Mouse (Mus musculus) erythroblast, embryonic 14.5 days (primary cell): ENCODE measurements around the gene Arsg. TPM values are rescaled to one million over a fixed set of nuclear protein-coding genes. Genes with fewer than 3 reads are reported as not detected.

ENCODE experiments used
- H3K27me3 ChIP-seq: 2 replicates; pipeline ENCODE4 v1.6.1; 2012; ENCODE audit warnings: inconsistent platforms; ENCODE audit not compliant: control insufficient read depth
- H3K36me3 ChIP-seq: 2 replicates; pipeline ENCODE4 v1.6.1; 2012; ENCODE audit warnings: mild to moderate bottlenecking, inconsistent platforms; ENCODE audit not compliant: control insufficient read depth
- H3K4me1 ChIP-seq: 2 replicates; pipeline ENCODE4 v1.6.1; 2012; ENCODE audit warnings: inconsistent platforms; ENCODE audit not compliant: control insufficient read depth
- H3K4me3 ChIP-seq: replicated peaks from 2 replicates; pipeline ENCODE3; 2012; ENCODE audit warnings: moderate library complexity, mild to moderate bottlenecking, inconsistent platforms
- H3K9me3 ChIP-seq: 2 replicates; pipeline ENCODE4 v1.6.1; 2012; ENCODE audit warnings: low read length, inconsistent platforms, mixed read lengths; ENCODE audit not compliant: control insufficient read depth
- GATA1 ChIP-seq: IDR thresholded peaks from 2 replicates; pipeline ENCODE4 v1.6.1; 2012; ENCODE audit warnings: low read length, inconsistent platforms, mixed read lengths
- TAL1 ChIP-seq: IDR thresholded peaks from 3 replicates; pipeline ENCODE4 v1.6.1; 2012; ENCODE audit warnings: low read length, inconsistent platforms, mixed read lengths
- polyA plus RNA-seq: library from polyadenylated mRNA; stranded (reverse); fragments of >175 nt; gene quantifications from 2 replicates; pipeline ENCODE4 v1.2.3, GENCODE M21; 2012

Gene Arsg
- polyA plus RNA-seq, 1 experiment: 0.09 TPM

DNA sequence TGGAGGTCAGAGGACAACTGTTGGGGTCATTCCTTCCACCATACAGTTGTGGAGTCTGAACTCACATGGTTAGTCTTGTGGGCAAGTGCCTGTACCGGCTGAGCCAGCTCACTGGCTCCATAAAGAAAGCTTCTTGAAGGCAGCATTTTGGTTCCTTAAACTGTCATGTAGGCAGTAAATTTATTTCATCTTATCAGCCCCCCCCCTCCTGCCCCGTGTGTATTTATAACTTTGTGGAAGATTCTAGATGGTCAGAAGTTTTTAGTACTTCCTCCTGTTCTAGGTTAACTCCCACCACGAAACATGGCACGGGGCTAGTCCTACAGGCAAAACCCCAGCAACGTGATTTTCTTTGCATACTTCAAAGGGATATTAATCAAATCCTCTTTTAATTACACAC lies 51.7 kb downstream of the Arsg start:
- Histone ChIP-seq H3K9me3 (no peaks in the 10 kb centered on the region), H3K4me1 (peaks cover 22% of the 10 kb centered on the region), H3K27me3 (no peaks in the 10 kb centered on the region), H3K36me3 (no peaks in the 10 kb centered on the region), H3K4me3 (no peak overlapping the region)
- TF ChIP-seq TAL1: no peak
- no peak for TF ChIP-seq GATA1

DNA sequence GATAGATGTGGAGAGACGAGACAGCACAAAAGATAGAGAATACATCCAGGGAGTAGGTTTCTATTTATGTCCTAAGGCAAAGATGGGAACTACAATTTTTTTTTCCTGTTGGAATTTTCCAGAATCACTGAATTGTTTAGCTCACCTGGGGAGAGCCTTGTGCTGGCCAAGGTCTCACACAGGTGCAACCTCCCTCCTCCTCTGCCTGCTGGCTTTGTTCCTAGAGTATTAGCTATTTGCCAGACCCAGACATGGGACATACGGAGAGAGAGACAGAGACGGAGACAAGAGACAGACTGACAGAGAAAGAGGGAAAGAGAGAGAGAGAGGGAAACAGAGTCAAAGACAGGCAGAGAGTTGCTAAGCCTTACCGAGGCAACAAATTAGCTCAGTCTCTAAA lies 52.4 kb downstream of the Arsg start:
- no peak for TF ChIP-seq TAL1
- no peak for TF ChIP-seq GATA1
- Histone ChIP-seq H3K4me3 (no peak overlapping the region), H3K36me3 (no peaks in the 10 kb centered on the region), H3K4me1 (peaks cover 19% of the 10 kb centered on the region), H3K9me3 (no peaks in the 10 kb centered on the region), H3K27me3 (no peaks in the 10 kb centered on the region)

DNA sequence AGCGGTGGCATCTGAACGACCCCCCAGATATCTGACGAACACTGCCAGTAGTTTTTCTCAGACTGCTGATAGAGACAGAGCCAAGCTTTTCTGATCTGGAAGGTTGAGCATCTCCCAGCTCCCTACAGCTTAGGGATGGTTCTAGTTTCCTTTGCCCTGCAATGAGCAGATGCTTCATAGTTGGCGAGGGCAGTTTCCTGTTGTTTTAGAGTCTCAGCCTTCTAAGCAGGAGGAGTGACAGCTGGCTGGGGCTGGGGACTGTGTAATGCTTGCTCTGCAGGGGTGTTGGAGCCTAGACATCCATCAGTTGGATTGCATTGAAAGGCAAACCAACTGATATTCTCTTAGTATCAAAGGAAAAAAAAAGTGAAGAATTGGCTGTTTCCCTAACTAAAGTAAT lies 56.9 kb downstream of the Arsg start:
- Histone ChIP-seq H3K4me3 (no peak overlapping the region), H3K27me3 (no peaks in the 10 kb centered on the region), H3K4me1 (peaks cover 17% of the 10 kb centered on the region), H3K9me3 (no peaks in the 10 kb centered on the region), H3K36me3 (no peaks in the 10 kb centered on the region)
- no peak for TF ChIP-seq GATA1
- TF ChIP-seq TAL1: no peak

DNA sequence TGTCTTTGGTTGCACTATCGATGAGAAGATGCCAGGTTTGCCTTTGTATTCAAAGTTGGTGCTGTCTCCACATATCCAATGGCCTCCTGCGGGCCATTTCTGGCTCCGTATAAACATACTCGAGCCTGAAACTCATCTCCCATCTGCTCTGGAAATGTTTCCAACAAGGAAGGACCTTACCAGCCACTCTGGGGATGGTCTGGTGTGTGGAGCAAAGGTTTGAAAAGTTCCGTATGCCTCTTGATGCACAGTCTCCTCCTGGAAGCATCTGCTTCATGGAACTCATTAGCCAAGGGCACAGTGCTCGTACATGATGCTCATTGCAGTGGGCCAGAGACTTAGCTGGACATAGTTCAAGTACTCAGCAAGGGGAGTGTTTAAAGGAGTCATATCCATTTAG lies 62.8 kb downstream of the Arsg start:
- TF ChIP-seq GATA1 (no peak), TAL1 (no peak)
- Histone ChIP-seq H3K36me3 (no peaks in the 10 kb centered on the region), H3K27me3 (no peaks in the 10 kb centered on the region), H3K4me1 (peaks cover 33% of the 10 kb centered on the region), H3K4me3 (no peak overlapping the region), H3K9me3 (no peaks in the 10 kb centered on the region)

DNA sequence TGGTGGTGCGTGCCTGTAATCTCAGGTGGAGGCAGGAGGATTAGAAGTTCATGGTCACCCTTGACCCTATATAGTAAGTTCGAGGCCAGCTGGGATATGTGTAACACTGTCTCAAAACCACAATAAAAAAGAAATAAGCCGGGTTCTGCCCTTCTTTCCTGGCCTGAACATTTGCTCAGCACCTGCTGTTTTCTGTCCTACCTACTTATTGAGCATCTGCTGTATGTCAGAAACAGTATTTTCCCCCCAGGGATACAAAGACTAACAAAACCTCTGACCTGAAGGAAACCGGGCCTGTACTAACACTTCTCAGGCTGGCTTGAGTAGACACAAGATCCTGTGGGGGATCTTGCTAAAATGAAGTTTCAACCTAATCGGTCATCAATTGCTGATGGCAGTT lies 63.8 kb downstream of the Arsg start:
- Histone ChIP-seq H3K27me3 (no peaks in the 10 kb centered on the region), H3K9me3 (no peaks in the 10 kb centered on the region), H3K4me3 (no peak overlapping the region), H3K4me1 (peaks cover 40% of the 10 kb centered on the region), H3K36me3 (no peaks in the 10 kb centered on the region)
- TF ChIP-seq GATA1 (no peak), TAL1 (no peak)

DNA sequence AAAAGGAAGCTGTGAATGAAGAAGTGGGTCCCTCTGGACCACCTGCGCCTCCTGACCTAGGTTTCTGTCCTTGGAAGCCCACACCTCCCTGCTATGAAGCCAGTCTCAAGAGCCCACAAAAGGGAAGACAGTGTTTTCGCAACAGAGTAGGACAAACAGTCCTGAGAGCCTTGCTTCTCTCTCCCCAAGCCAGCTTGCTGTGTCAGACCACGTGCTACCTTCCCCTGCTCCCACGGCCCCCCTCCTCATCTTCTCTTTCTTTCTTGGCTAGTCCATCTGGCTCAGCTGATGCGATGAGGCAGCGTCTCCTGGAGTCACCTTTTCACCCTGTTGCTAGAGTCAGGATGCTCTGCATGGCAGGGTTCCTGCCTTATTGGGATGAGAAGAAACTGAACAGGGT lies 66.1 kb downstream of the Arsg start:
- Histone ChIP-seq H3K4me1 (peaks cover 58% of the 10 kb centered on the region), H3K27me3 (no peaks in the 10 kb centered on the region), H3K9me3 (no peaks in the 10 kb centered on the region), H3K4me3 (no peak overlapping the region), H3K36me3 (no peaks in the 10 kb centered on the region)
- no peak for TF ChIP-seq GATA1
- TF ChIP-seq TAL1: no peak

DNA sequence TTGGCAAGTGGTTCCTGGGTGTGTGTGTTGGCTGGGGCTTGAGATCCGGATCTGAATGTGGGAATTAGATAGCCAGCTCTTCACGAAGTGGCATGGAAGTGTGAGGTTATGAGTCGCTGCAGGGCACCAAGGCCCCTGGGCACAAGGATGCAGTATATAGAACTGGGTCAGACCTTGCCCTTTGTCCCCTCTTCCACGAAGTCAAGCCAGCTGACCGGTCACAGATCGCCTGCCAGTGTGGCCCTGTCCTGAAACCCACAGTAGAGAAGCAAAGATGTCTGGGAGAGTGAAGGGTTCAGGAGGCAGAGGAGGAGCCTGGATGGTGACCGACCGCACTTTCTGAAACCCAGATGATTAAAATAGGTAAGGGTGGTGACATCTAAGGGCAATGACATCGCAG lies 70.3 kb downstream of the Arsg start:
- H3K9me3 ChIP-seq: no peaks in the 10 kb centered on the region
- peaks cover 6% of the 10 kb centered on the region; the same call in 1 of the 2 replicates for H3K36me3 ChIP-seq
- TF ChIP-seq GATA1: no peak
- TF ChIP-seq TAL1: no peak
- no peak overlapping the region for H3K4me3 ChIP-seq
- H3K27me3 ChIP-seq: no peaks in the 10 kb centered on the region
- H3K4me1 ChIP-seq: peaks cover 92% of the 10 kb centered on the region

DNA sequence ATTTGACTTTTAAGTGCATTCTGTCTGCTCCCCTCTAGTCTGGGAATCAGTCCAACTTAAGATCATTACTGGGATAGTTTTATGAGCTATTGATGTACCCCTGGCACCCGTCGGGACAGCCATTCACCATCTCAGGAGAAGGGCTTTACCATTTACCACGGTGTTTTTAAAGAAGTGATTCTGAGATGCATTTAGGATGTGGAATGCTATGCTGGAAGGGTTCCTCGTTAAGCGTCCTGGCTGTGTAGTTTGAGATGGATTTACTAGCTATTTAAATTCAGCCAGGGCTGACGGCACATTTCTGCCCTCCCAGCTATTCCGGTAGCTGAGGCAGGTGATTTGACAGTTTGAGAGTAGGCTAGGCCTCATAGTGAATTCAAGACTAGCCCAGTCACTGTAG lies 71.3 kb downstream of the Arsg start:
- peaks cover 93% of the 10 kb centered on the region for H3K4me1 ChIP-seq

DNA sequence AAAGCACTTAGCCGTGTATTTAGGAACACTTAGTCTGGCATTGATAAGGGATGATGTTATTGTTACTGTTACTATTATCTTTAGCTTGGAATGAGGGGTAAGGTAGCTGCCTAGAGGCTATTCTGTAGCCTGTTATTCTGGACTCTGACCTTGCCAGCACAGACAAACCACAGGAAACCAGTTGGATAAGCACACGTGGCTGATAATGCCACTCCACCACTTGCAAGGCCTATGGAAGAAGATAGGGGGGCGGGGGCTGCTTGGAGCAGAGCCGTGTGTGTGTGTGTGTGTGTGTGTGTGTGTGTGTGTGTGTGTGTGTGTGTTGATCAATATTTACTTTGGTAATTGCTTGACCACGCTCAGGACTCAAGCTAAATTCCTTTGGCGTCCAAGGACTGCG lies 72.1 kb downstream of the Arsg start:
- H3K4me3 ChIP-seq: peak overlapping the region; percentile 46
- H3K4me1 ChIP-seq: peaks cover 95% of the 10 kb centered on the region

More for the DNA sequence above, 71.3 kb downstream of the Arsg start:
- TF ChIP-seq GATA1 (no peak), TAL1 (no peak)
- no peak overlapping the region for H3K4me3 ChIP-seq
- no peaks in the 10 kb centered on the region for H3K27me3 ChIP-seq
- peaks cover 15% of the 10 kb centered on the region for H3K36me3 ChIP-seq
- peaks cover 6% of the 10 kb centered on the region for H3K9me3 ChIP-seq

DNA sequence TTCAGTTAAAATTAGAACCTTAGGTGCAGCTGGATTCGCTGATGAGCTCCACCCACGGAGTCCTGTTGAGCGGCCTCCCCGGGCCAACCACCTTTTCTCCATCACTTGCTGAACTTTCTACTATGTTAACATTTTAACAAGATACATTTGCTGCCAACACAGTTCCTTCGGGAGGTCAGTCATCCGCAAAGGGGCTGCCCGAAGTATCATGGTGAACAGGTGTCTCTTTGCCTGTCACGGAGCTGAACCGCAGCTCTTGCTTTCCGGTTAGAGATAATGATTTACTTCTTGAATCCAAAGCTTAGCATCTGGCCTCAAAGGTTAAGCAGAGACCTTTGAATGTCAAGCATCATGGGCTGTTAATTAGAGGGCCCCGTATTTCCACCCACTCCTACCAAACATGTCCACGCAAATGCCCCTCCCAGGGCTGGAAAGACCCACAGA lies 72.5 kb downstream of the Arsg start:
- H3K27me3 ChIP-seq: no peaks in the 10 kb centered on the region
- H3K4me1 ChIP-seq: peaks cover 95% of the 10 kb centered on the region
- TF ChIP-seq GATA1 (no peak), TAL1 (no peak)
- H3K4me3 ChIP-seq: peak overlapping the region; percentile 46
- H3K9me3 ChIP-seq: peaks cover 8% of the 10 kb centered on the region
- H3K36me3 ChIP-seq: peaks cover 18% of the 10 kb centered on the region

More for the DNA sequence above, 72.1 kb downstream of the Arsg start:
- 0 out of 2 replicates have a peak, but pooled peaks have one; percentile 3 for TF ChIP-seq GATA1
- TF ChIP-seq TAL1: no peak
- Histone ChIP-seq H3K27me3 (no peaks in the 10 kb centered on the region), H3K9me3 (peaks cover 8% of the 10 kb centered on the region), H3K36me3 (peaks cover 17% of the 10 kb centered on the region)
